Mouse (Mus musculus): Measurements from ENCODE around the gene Pyroxd2. TPM values are rescaled to one million over a fixed set of nuclear protein-coding genes. Genes with fewer than 3 reads are reported as not detected.

Pyroxd2 gene
- polyA plus RNA-seq, 1 experiment from 2014 or later = 3.5 TPM

- Histone ChIP-seq H3K9me3 (ENCODE audit: control insufficient read depth, low read length) (no peaks in the 10 kb centered on the region), H3K4me2 (ENCODE audit: low read depth, low read length) (no peak overlapping the region), H3K4me1 (ENCODE audit: control insufficient read depth, insufficient read depth, low read length) (no peaks in the 10 kb centered on the region), H3K4me3 (ENCODE audit: low read depth, low read length) (no peak overlapping the region), H3K9ac (ENCODE audit: low read depth, low read length) (no peak overlapping the region), H3K27ac (replicated peaks; ENCODE audit: low read depth, low read length) (no peak overlapping the region), H3K27me3 (replicated peaks; ENCODE audit: control insufficient read depth, insufficient read depth, low read length) (no peaks in the 10 kb centered on the region), H3K36me3 (ENCODE audit: control insufficient read depth, insufficient read depth, low read length) (no peaks in the 10 kb centered on the region)
- WGBS = 60% methylated on average over 16 of the region's 16 CpGs
- ATAC-seq (ENCODE audit: low read depth) (no peak), DNase-seq (ENCODE audit: low spot score) (peak; percentile 20)
Observed at GRCm38 (mm10) chr19:42725056-42725972, 27.3 kb downstream of the Pyroxd2 start.

DNA sequence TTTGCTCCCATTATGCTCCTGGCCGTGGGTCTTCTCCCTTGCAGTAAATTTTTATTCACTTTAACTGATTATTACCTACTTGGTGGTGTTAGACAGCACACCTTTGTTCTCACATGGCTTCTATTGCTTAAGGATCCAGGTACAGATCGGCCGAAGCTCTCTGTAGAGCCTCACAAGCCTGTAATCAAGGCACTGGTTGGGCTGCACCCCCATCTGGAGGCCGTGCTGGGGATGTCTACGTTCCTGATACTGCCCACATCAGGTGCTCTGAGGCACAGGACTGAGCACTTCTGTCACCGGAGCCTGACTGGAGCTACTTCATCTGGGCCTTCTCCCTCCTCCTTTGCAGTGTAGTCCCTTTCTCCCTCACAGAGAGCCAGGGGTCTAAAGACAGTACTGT, 29.3 kb downstream of the Pyroxd2 start:
- ATAC-seq (ENCODE audit: low read depth) (no peak), DNase-seq (ENCODE audit: low spot score) (no peak)
- Histone ChIP-seq H3K27ac (replicated peaks; ENCODE audit: low read depth, low read length) (no peak overlapping the region), H3K4me2 (ENCODE audit: low read depth, low read length) (no peak overlapping the region), H3K9me3 (ENCODE audit: control insufficient read depth, low read length) (no peaks in the 10 kb centered on the region), H3K27me3 (replicated peaks; ENCODE audit: control insufficient read depth, insufficient read depth, low read length) (no peaks in the 10 kb centered on the region), H3K4me3 (ENCODE audit: low read depth, low read length) (no peak overlapping the region), H3K36me3 (ENCODE audit: control insufficient read depth, insufficient read depth, low read length) (no peaks in the 10 kb centered on the region), H3K4me1 (ENCODE audit: control insufficient read depth, insufficient read depth, low read length) (0 out of 2 replicates have a peak, but pooled peaks cover 3% of the 10 kb centered on the region), H3K9ac (ENCODE audit: low read depth, low read length) (no peak overlapping the region)
- WGBS = 71% methylated on average over 6 of the region's 6 CpGs

- DNase-seq (ENCODE audit: low spot score) = peak; percentile 44
Observed at GRCm38 (mm10) chr19:42722500-42722899, 30.1 kb downstream of the Pyroxd2 start.

GRCm38 (mm10) chr19:42718101-42718500, 34.5 kb downstream of the Pyroxd2 start:
- Histone ChIP-seq H3K4me1 (ENCODE audit: control insufficient read depth, insufficient read depth, low read length) (peaks cover 8% of the 10 kb centered on the region; the same call in 1 of the 2 replicates), H3K4me2 (ENCODE audit: low read depth, low read length) (no peak overlapping the region), H3K4me3 (ENCODE audit: low read depth, low read length) (no peak overlapping the region), H3K9ac (ENCODE audit: low read depth, low read length) (no peak overlapping the region), H3K36me3 (ENCODE audit: control insufficient read depth, insufficient read depth, low read length) (no peaks in the 10 kb centered on the region), H3K27ac (replicated peaks; ENCODE audit: low read depth, low read length) (no peak overlapping the region), H3K27me3 (replicated peaks; ENCODE audit: control insufficient read depth, insufficient read depth, low read length) (no peaks in the 10 kb centered on the region), H3K9me3 (ENCODE audit: control insufficient read depth, low read length) (no peaks in the 10 kb centered on the region)
- ATAC-seq (ENCODE audit: low read depth) (no peak), DNase-seq (ENCODE audit: low spot score) (no peak)
- WGBS = 64% methylated on average over 3 of the region's 3 CpGs

More at GRCm38 (mm10) chr19:42722500-42722899, 30.1 kb downstream of the Pyroxd2 start:
- H3K9ac ChIP-seq (ENCODE audit: low read depth, low read length) = no peak overlapping the region
- 13% methylated on average over 2 of the region's 2 CpGs for WGBS
- no peak overlapping the region for H3K4me2 ChIP-seq (ENCODE audit: low read depth, low read length)
- no peak overlapping the region for H3K4me3 ChIP-seq (ENCODE audit: low read depth, low read length)
- no peaks in the 10 kb centered on the region for H3K27me3 ChIP-seq (replicated peaks; ENCODE audit: control insufficient read depth, insufficient read depth, low read length)
- H3K27ac ChIP-seq (replicated peaks; ENCODE audit: low read depth, low read length) = no peak overlapping the region
- peak; percentile 63; the same call in 1 of the 2 replicates for ATAC-seq (ENCODE audit: low read depth)
- no peaks in the 10 kb centered on the region for H3K9me3 ChIP-seq (ENCODE audit: control insufficient read depth, low read length)
- no peaks in the 10 kb centered on the region for H3K36me3 ChIP-seq (ENCODE audit: control insufficient read depth, insufficient read depth, low read length)
- H3K4me1 ChIP-seq (ENCODE audit: control insufficient read depth, insufficient read depth, low read length) = peaks cover 3% of the 10 kb centered on the region; the same call in 1 of the 2 replicates

- no peaks in the 10 kb centered on the region for H3K27me3 ChIP-seq (replicated peaks; ENCODE audit: control insufficient read depth, insufficient read depth, low read length)
- no peak overlapping the region for H3K4me3 ChIP-seq (ENCODE audit: low read depth, low read length)
- no peak overlapping the region for H3K27ac ChIP-seq (replicated peaks; ENCODE audit: low read depth, low read length)
- H3K9ac ChIP-seq (ENCODE audit: low read depth, low read length) = no peak overlapping the region
- ATAC-seq (ENCODE audit: low read depth) (peak; percentile 47; the same call in 1 of the 2 replicates), DNase-seq (ENCODE audit: low spot score) (peak; percentile 61)
- H3K4me1 ChIP-seq (ENCODE audit: control insufficient read depth, insufficient read depth, low read length) = peaks cover 8% of the 10 kb centered on the region; the same call in 1 of the 2 replicates
- no peaks in the 10 kb centered on the region for H3K36me3 ChIP-seq (ENCODE audit: control insufficient read depth, insufficient read depth, low read length)
- H3K9me3 ChIP-seq (ENCODE audit: control insufficient read depth, low read length) = no peaks in the 10 kb centered on the region
- no peak overlapping the region for H3K4me2 ChIP-seq (ENCODE audit: low read depth, low read length)
- 41% methylated on average over 5 of the region's 5 CpGs for WGBS
Observed at GRCm38 (mm10) chr19:42717668-42718067, 34.9 kb downstream of the Pyroxd2 start.

DNA sequence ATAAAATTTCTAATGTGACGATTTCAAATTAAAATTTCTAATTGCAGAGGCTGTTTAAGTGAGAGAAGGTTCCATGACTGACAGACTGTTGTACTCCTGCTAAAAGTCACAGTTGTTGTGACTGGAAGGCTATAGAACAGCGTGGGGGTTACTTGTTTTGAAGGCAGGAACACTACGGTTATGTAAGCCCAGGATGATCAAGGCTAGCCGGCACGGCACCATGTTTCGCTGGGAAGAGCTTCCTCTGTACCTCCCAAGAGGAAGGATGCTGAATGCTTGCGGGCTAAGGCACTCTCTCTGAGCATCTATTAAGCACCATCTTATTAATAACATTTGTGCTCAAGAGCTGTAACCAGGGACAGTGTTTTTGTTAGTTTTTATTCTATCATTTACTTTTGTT, 36.1 kb downstream of the Pyroxd2 start:
- no peaks in the 10 kb centered on the region for H3K27me3 ChIP-seq (replicated peaks; ENCODE audit: control insufficient read depth, insufficient read depth, low read length)
- no peak overlapping the region for H3K4me3 ChIP-seq (ENCODE audit: low read depth, low read length)
- H3K9me3 ChIP-seq (ENCODE audit: control insufficient read depth, low read length) = no peaks in the 10 kb centered on the region
- no peak for DNase-seq (ENCODE audit: low spot score)
- no peak overlapping the region for H3K4me2 ChIP-seq (ENCODE audit: low read depth, low read length)
- H3K4me1 ChIP-seq (ENCODE audit: control insufficient read depth, insufficient read depth, low read length) = peaks cover 8% of the 10 kb centered on the region; the same call in 1 of the 2 replicates
- H3K9ac ChIP-seq (ENCODE audit: low read depth, low read length) = no peak overlapping the region
- 57% methylated on average over 7 of the region's 7 CpGs for WGBS
- H3K36me3 ChIP-seq (ENCODE audit: control insufficient read depth, insufficient read depth, low read length) = no peaks in the 10 kb centered on the region
- no peak for ATAC-seq (ENCODE audit: low read depth)
- H3K27ac ChIP-seq (replicated peaks; ENCODE audit: low read depth, low read length) = no peak overlapping the region

- Histone ChIP-seq H3K9me3 (ENCODE audit: control insufficient read depth, low read length) (no peaks in the 10 kb centered on the region), H3K27ac (replicated peaks; ENCODE audit: low read depth, low read length) (no peak overlapping the region), H3K4me3 (ENCODE audit: low read depth, low read length) (no peak overlapping the region), H3K27me3 (replicated peaks; ENCODE audit: control insufficient read depth, insufficient read depth, low read length) (no peaks in the 10 kb centered on the region), H3K4me2 (ENCODE audit: low read depth, low read length) (no peak overlapping the region), H3K9ac (ENCODE audit: low read depth, low read length) (no peak overlapping the region), H3K4me1 (ENCODE audit: control insufficient read depth, insufficient read depth, low read length) (peaks cover 5% of the 10 kb centered on the region; the same call in 1 of the 2 replicates), H3K36me3 (ENCODE audit: control insufficient read depth, insufficient read depth, low read length) (no peaks in the 10 kb centered on the region)
- WGBS = 84% methylated on average over 9 of the region's 9 CpGs
- ATAC-seq (ENCODE audit: low read depth) (no peak), DNase-seq (ENCODE audit: low spot score) (no peak)
Observed at GRCm38 (mm10) chr19:42713770-42714169, 38.8 kb downstream of the Pyroxd2 start.

GRCm38 (mm10) chr19:42699426-42699825, 53.1 kb downstream of the Pyroxd2 start:
- Histone ChIP-seq H3K4me2 (ENCODE audit: low read depth, low read length) (no peak overlapping the region), H3K36me3 (ENCODE audit: control insufficient read depth, insufficient read depth, low read length) (no peaks in the 10 kb centered on the region), H3K27ac (replicated peaks; ENCODE audit: low read depth, low read length) (no peak overlapping the region), H3K9me3 (ENCODE audit: control insufficient read depth, low read length) (no peaks in the 10 kb centered on the region), H3K9ac (ENCODE audit: low read depth, low read length) (no peak overlapping the region), H3K4me1 (ENCODE audit: control insufficient read depth, insufficient read depth, low read length) (no peaks in the 10 kb centered on the region), H3K4me3 (ENCODE audit: low read depth, low read length) (no peak overlapping the region), H3K27me3 (replicated peaks; ENCODE audit: control insufficient read depth, insufficient read depth, low read length) (no peaks in the 10 kb centered on the region)
- ATAC-seq (ENCODE audit: low read depth) (no peak), DNase-seq (ENCODE audit: low spot score) (no peak)
- 90% methylated on average over 3 of the region's 10 CpGs for WGBS

All from embryonic facial prominence, embryonic 14.5 days (tissue).